In genomic region chr4:41513309-41513708, GRCm38 (mm10) we compare ENCODE assay signal across 18 mouse cellular contexts. TPM values are rescaled to one million over a fixed set of nuclear protein-coding genes. Genes with fewer than 3 reads are reported as not detected.
DNase-seq lines count a peak whose midpoint lies in the region; ATAC-seq and TF ChIP-seq lines count a peak whose summit lies in the region.
"Had no signal": no experiment of that assay in that cellular context is flagged by ENCODE, and none has a peak within 500 bp of the region (broad histone marks: within the 10 kb centered on the region; RNA-seq: fewer than 3 reads in every experiment).

No protein-coding gene starts in this region.

- no peak overlapping the region for H3K4me2 ChIP-seq in forebrain, embryonic 15.5 days (replicated peaks)
- peak overlapping the region; percentile 37 for H3K4me2 ChIP-seq in limb, embryonic 13.5 days (replicated peaks)
- no peak overlapping the region for H3K4me2 ChIP-seq in intestine, embryonic 15.5 days (replicated peaks)
- H3K4me2 ChIP-seq: lung, embryonic 15.5 days; stomach, embryonic 15.5 days had no signal

- H3K27ac ChIP-seq in cerebellum, adult 2 months (ENCODE audit: insufficient read depth, low read length) = no peak overlapping the region
- H3K27ac ChIP-seq in forebrain, embryonic 15.5 days (replicated peaks) = 0 out of 2 replicates have a peak overlapping the region, but pooled peaks have one; percentile 31
- peak overlapping the region; percentile 61 for H3K27ac ChIP-seq in limb, embryonic 13.5 days
- H3K27ac ChIP-seq in intestine, embryonic 15.5 days = no peak overlapping the region
- H3K27ac ChIP-seq: lung, embryonic 15.5 days; stomach, embryonic 15.5 days had no signal

- 19% methylated on average over 4 of the region's 4 CpGs for WGBS in cerebellum, adult 2 months
- 14% methylated on average over 4 of the region's 4 CpGs for WGBS in forebrain, embryonic 15.5 days
- WGBS in limb, embryonic 13.5 days = 18% methylated on average over 4 of the region's 4 CpGs
- WGBS in intestine, embryonic 15.5 days = 40% methylated on average over 4 of the region's 4 CpGs

- no peaks in the 10 kb centered on the region for H3K9me3 ChIP-seq in forebrain, embryonic 15.5 days
- no peaks in the 10 kb centered on the region for H3K9me3 ChIP-seq in limb, embryonic 13.5 days
- no peaks in the 10 kb centered on the region for H3K9me3 ChIP-seq in intestine, embryonic 15.5 days
- H3K9me3 ChIP-seq: lung, embryonic 15.5 days; megakaryocyte, embryonic 14.5 days; stomach, embryonic 15.5 days had no signal

- no peak for TF ChIP-seq CTCF in cerebellum, adult 2 months (IDR thresholded peaks at IDR 0.05; ENCODE audit: borderline replicate concordance, insufficient read depth, low read depth, low read length)
- TF ChIP-seq CTCF in brain, embryonic 14.5 days (IDR thresholded peaks at IDR 0.05; ENCODE audit: borderline replicate concordance, extremely low read depth, insufficient read depth, insufficient read length) = no peak

- H3K9ac ChIP-seq in forebrain, embryonic 15.5 days (replicated peaks) = no peak overlapping the region
- 0 out of 2 replicates have a peak overlapping the region, but pooled peaks have one; percentile 36 for H3K9ac ChIP-seq in limb, embryonic 13.5 days
- no peak overlapping the region for H3K9ac ChIP-seq in intestine, embryonic 15.5 days
- H3K9ac ChIP-seq: lung, embryonic 15.5 days; stomach, embryonic 15.5 days had no signal

- TF ChIP-seq POLR2A in cerebellum, adult 2 months (IDR thresholded peaks at IDR 0.05; ENCODE audit: borderline replicate concordance, insufficient read depth, low read length) = no peak
- no peak for TF ChIP-seq POLR2A in brain, embryonic 14.5 days (IDR thresholded peaks at IDR 0.05; ENCODE audit: borderline replicate concordance, extremely low read depth, insufficient read depth, insufficient read length, poor library complexity, severe bottlenecking)

- no peaks in the 10 kb centered on the region for H3K4me1 ChIP-seq in cerebellum, adult 2 months (ENCODE audit: control insufficient read depth, insufficient read depth, low read length)
- peaks cover 6% of the 10 kb centered on the region for H3K4me1 ChIP-seq in forebrain, embryonic 15.5 days
- peaks cover 10% of the 10 kb centered on the region for H3K4me1 ChIP-seq in limb, embryonic 13.5 days
- no peaks in the 10 kb centered on the region for H3K4me1 ChIP-seq in intestine, embryonic 15.5 days (replicated peaks)
- H3K4me1 ChIP-seq: lung, embryonic 15.5 days; megakaryocyte, embryonic 14.5 days; stomach, embryonic 15.5 days had no signal

- H3K27me3 ChIP-seq in cerebellum, adult 2 months (ENCODE audit: control insufficient read depth, insufficient read depth, low read length) = no peaks in the 10 kb centered on the region
- no peaks in the 10 kb centered on the region for H3K27me3 ChIP-seq in forebrain, embryonic 15.5 days
- H3K27me3 ChIP-seq in limb, embryonic 13.5 days = peaks cover 27% of the 10 kb centered on the region
- H3K27me3 ChIP-seq in intestine, embryonic 15.5 days (replicated peaks) = no peaks in the 10 kb centered on the region; the same call in 1 of the 2 replicates
- H3K27me3 ChIP-seq: Patski had no signal

- peak; percentile 55; the same call in 1 of the 2 replicates for ATAC-seq in forebrain, embryonic 15.5 days (replicated peaks)
- ATAC-seq in limb, embryonic 13.5 days (ENCODE audit: low FRiP score, low read depth) = 0 out of 2 replicates have a peak, but pooled peaks have one; percentile 15
- ATAC-seq in intestine, embryonic 15.5 days = no peak
- ATAC-seq: intestine, postnatal 0 days; Patski had no signal

- no peak overlapping the region for H3K4me3 ChIP-seq in cerebellum, adult 2 months (replicated peaks; ENCODE audit: insufficient read depth, low read depth, low read length)
- no peak overlapping the region for H3K4me3 ChIP-seq in forebrain, embryonic 15.5 days
- no peak overlapping the region for H3K4me3 ChIP-seq in limb, embryonic 13.5 days
- no peak overlapping the region for H3K4me3 ChIP-seq in intestine, embryonic 15.5 days (replicated peaks)
- H3K4me3 ChIP-seq: lung, embryonic 15.5 days; megakaryocyte, embryonic 14.5 days; stomach, embryonic 15.5 days had no signal

- H3K36me3 ChIP-seq in forebrain, embryonic 15.5 days = no peaks in the 10 kb centered on the region
- H3K36me3 ChIP-seq in limb, embryonic 13.5 days = no peaks in the 10 kb centered on the region
- no peaks in the 10 kb centered on the region for H3K36me3 ChIP-seq in intestine, embryonic 15.5 days
- H3K36me3 ChIP-seq: lung, embryonic 15.5 days; stomach, embryonic 15.5 days had no signal

- DNase-seq in cerebellum, postnatal 14 days = peak; percentile 65 to 73
- DNase-seq in cerebellum, adult 2 months = no peak
- peak; percentile 74 for DNase-seq in brain, embryonic 14.5 days (ENCODE audit: low read depth)
- no peak for DNase-seq in right cerebral cortex, postnatal 36 days (ENCODE audit: low spot score in 2 of 2)
- DNase-seq in gastrocnemius, postnatal 4 days (ENCODE audit: low spot score in 2 of 2) = no peak
- DNase-seq: cerebellum, adult 9-10 months; heart, adult 18-20 months; kidney, postnatal 36 days; layer of hippocampus, postnatal 36 days; liver had no signal

RNA-seq across cellular contexts. Expression of gene 1110017D15Rik, which starts 3.8 kb away (rescaled TPM):
- polyA plus RNA-seq in cerebellum, adult 2 months (2012; rRNA removed) = 4.3 and 6.4 TPM in 2 replicates
- 8.3 and 10.3 TPM in 2 replicates for polyA plus RNA-seq in brain, embryonic 14.5 days (2012; rRNA removed)
- 9.4 and 15.7 TPM in 2 replicates for polyA plus RNA-seq in forebrain, embryonic 15.5 days (2015; fragmentation: Nextera tagmentation; extraction: Ambion mirVana)
- 1.5 and 1.6 TPM in 2 replicates for polyA plus RNA-seq in limb, embryonic 13.5 days (2015; fragmentation: Nextera tagmentation; extraction: Ambion mirVana)
- under 1 TPM; 0.42 to 0.54 TPM for total RNA-seq in gastrocnemius, postnatal 4 days (2021)
- 0.28 and 0.55 TPM in 2 replicates for polyA plus RNA-seq in intestine, embryonic 15.5 days (2015; fragmentation: Nextera tagmentation; extraction: Ambion mirVana)

RNA-seq across cellular contexts. Expression of gene AI464131, which starts 10.4 kb away (rescaled TPM):
- polyA plus RNA-seq in cerebellum, adult 2 months (2012; rRNA removed) = 18.6 and 19.9 TPM in 2 replicates
- 4.0 and 8.3 TPM in 2 replicates for polyA plus RNA-seq in brain, embryonic 14.5 days (2012; rRNA removed)
- polyA plus RNA-seq in forebrain, embryonic 15.5 days (2015; fragmentation: Nextera tagmentation; extraction: Ambion mirVana) = 2.8 and 3.1 TPM in 2 replicates
- polyA plus RNA-seq in limb, embryonic 13.5 days (2015; fragmentation: Nextera tagmentation; extraction: Ambion mirVana) = 3.8 and 4.1 TPM in 2 replicates
- total RNA-seq in gastrocnemius, postnatal 4 days (2021) = 10 to 100 TPM; 78.4 to 90.4 TPM
- polyA plus RNA-seq in intestine, embryonic 15.5 days (2015; fragmentation: Nextera tagmentation; extraction: Ambion mirVana) = 8.1 and 9.4 TPM in 2 replicates

RNA-seq across cellular contexts. Expression of gene Nudt2, which starts 48.4 kb away (rescaled TPM):
- polyA plus RNA-seq in cerebellum, adult 2 months (2012; rRNA removed) = 47.7 and 47.9 TPM in 2 replicates
- polyA plus RNA-seq in brain, embryonic 14.5 days (2012; rRNA removed) = 37.8 and 41.5 TPM in 2 replicates
- polyA plus RNA-seq in forebrain, embryonic 15.5 days (2015; fragmentation: Nextera tagmentation; extraction: Ambion mirVana) = 66.8 and 69.5 TPM in 2 replicates
- polyA plus RNA-seq in limb, embryonic 13.5 days (2015; fragmentation: Nextera tagmentation; extraction: Ambion mirVana) = 46.6 and 47.1 TPM in 2 replicates
- total RNA-seq in gastrocnemius, postnatal 4 days (2021) = 10 to 100 TPM; 29.3 to 30.2 TPM
- 61.4 and 62.3 TPM in 2 replicates for polyA plus RNA-seq in intestine, embryonic 15.5 days (2015; fragmentation: Nextera tagmentation; extraction: Ambion mirVana)

RNA-seq across cellular contexts. Expression of gene Kif24, which starts 48.6 kb away (rescaled TPM):
- 0.39 and 0.57 TPM in 2 replicates for polyA plus RNA-seq in cerebellum, adult 2 months (2012; rRNA removed)
- polyA plus RNA-seq in brain, embryonic 14.5 days (2012; rRNA removed) = 4.2 TPM in 2 replicates
- 5.1 and 5.5 TPM in 2 replicates for polyA plus RNA-seq in forebrain, embryonic 15.5 days (2015; fragmentation: Nextera tagmentation; extraction: Ambion mirVana)
- 8.8 and 9.6 TPM in 2 replicates for polyA plus RNA-seq in limb, embryonic 13.5 days (2015; fragmentation: Nextera tagmentation; extraction: Ambion mirVana)
- 1 to 10 TPM; 5.3 to 5.4 TPM for total RNA-seq in gastrocnemius, postnatal 4 days (2021)
- polyA plus RNA-seq in intestine, embryonic 15.5 days (2015; fragmentation: Nextera tagmentation; extraction: Ambion mirVana) = 5.2 and 6.8 TPM in 2 replicates

RNA-seq across cellular contexts. Expression of gene Fam219a, which starts 56.0 kb away (rescaled TPM):
- polyA plus RNA-seq in cerebellum, adult 2 months (2012; rRNA removed) = 137 and 147 TPM in 2 replicates
- 78.6 and 97.8 TPM in 2 replicates for polyA plus RNA-seq in brain, embryonic 14.5 days (2012; rRNA removed)
- polyA plus RNA-seq in forebrain, embryonic 15.5 days (2015; fragmentation: Nextera tagmentation; extraction: Ambion mirVana) = 14.3 and 14.7 TPM in 2 replicates
- polyA plus RNA-seq in limb, embryonic 13.5 days (2015; fragmentation: Nextera tagmentation; extraction: Ambion mirVana) = 1.0 and 2.0 TPM in 2 replicates
- total RNA-seq in gastrocnemius, postnatal 4 days (2021) = 10 to 100 TPM; 20.1 to 24.4 TPM
- 2.3 TPM in 2 replicates for polyA plus RNA-seq in intestine, embryonic 15.5 days (2015; fragmentation: Nextera tagmentation; extraction: Ambion mirVana)

Comparison
In these comparisons a context has a peak if more than half of its experiments do, and no peak if none do; other contexts are left out.
1. DNase-seq: peak in cerebellum, postnatal 14 days (2 of 2) and brain, embryonic 14.5 days (single experiment); none in cerebellum, adult 2 months (0 of 2), right cerebral cortex, postnatal 36 days (0 of 2) and gastrocnemius, postnatal 4 days (0 of 2).
2. H3K27ac ChIP-seq: peak in forebrain, embryonic 15.5 days (single experiment) and limb, embryonic 13.5 days (single experiment); none in cerebellum, adult 2 months (single experiment) and intestine, embryonic 15.5 days (single experiment).